Mouse (Mus musculus) mouse embryonic stem cell (cell line): ENCODE data around the gene Zfp503.

Source experiments
- in situ Hi-C, 2 experiments: fragments of 300-500 bp; cut with MboI; formaldehyde crosslinking; loops; 1 replicate in 1 of 2; 3 replicates in 1 of 2; pipeline ENCODE4 v1.14.3; 2019 to 2020; ENCODE audit warnings: low sequenced_read_pairs in 2 of 2, low pct_unique_long_range_greater_than_20kb in 1 of 2, mixed read lengths in 1 of 2; ENCODE audit not compliant: unreplicated experiment in 1 of 2

Gene Zfp503

GRCm38 (mm10) chr14:21989291-21989913 is at the start of gene Zfp503:
Gene Zfp503 (minus strand): TSS chr14:21989601.
- in situ Hi-C loops = loop anchor here in 1 of 2 experiments (25.0 kb wide), 2 partner anchors 823 to 1423 kb away; no protein-coding TSS in a partner anchor

- in situ Hi-C loops = no loop called here
These were observed 48.2 kb upstream of the Zfp503 start for GRCm38 (mm10) chr14:22037498-22038131.

- in situ Hi-C loops = no loop called here
These were observed 47.5 kb upstream of the Zfp503 start for GRCm38 (mm10) chr14:22036802-22037497.

- in situ Hi-C loops = no loop called here
These were observed 46.9 kb upstream of the Zfp503 start for GRCm38 (mm10) chr14:22036338-22036737.

- in situ Hi-C loops = no loop called here
These were observed 46.5 kb upstream of the Zfp503 start for GRCm38 (mm10) chr14:22035900-22036299.

- in situ Hi-C loops = no loop called here
These were observed 34.1 kb upstream of the Zfp503 start for GRCm38 (mm10) chr14:22023533-22023932.

- in situ Hi-C loops = no loop called here
These were observed 31.5 kb upstream of the Zfp503 start for GRCm38 (mm10) chr14:22020885-22021284.

- in situ Hi-C loops = no loop called here
These were observed 30.8 kb upstream of the Zfp503 start for GRCm38 (mm10) chr14:22019949-22020845.

GRCm38 (mm10) chr14:22019252-22019948 is 30.0 kb upstream of the Zfp503 start, which contains the start of gene Lrmda:
Gene Lrmda (plus strand): TSS chr14:22019712.
- in situ Hi-C loops = no loop called here

GRCm38 (mm10) chr14:22017011-22017410 is 27.6 kb upstream of the Zfp503 start:
- in situ Hi-C loops = no loop called here

GRCm38 (mm10) chr14:22014781-22015180 is 25.4 kb upstream of the Zfp503 start:
- in situ Hi-C loops = no loop called here

- in situ Hi-C loops = no loop called here
These were observed 24.9 kb upstream of the Zfp503 start for GRCm38 (mm10) chr14:22014315-22014714.

GRCm38 (mm10) chr14:22007006-22007405 is 17.6 kb upstream of the Zfp503 start:
- in situ Hi-C loops = no loop called here

- in situ Hi-C loops = no loop called here
These were observed 15.5 kb upstream of the Zfp503 start for GRCm38 (mm10) chr14:22004943-22005342.

- in situ Hi-C loops = no loop called here
These were observed 14.2 kb upstream of the Zfp503 start for GRCm38 (mm10) chr14:22003631-22004030.

GRCm38 (mm10) chr14:22003231-22003630 is 13.8 kb upstream of the Zfp503 start:
- in situ Hi-C loops = no loop called here

- in situ Hi-C loops = loop anchor here in 1 of 2 experiments (25.0 kb wide), 2 partner anchors 813 to 1413 kb away; no protein-coding TSS in a partner anchor
These were observed 10.2 kb upstream of the Zfp503 start for GRCm38 (mm10) chr14:21999588-21999987.
